Mouse (Mus musculus) heart, adult 18-20 months (tissue): ENCODE data around the gene Orc5. TPM values are rescaled to one million over a fixed set of nuclear protein-coding genes. Genes with fewer than 3 reads are reported as not detected.
"Not testable (repeated sequence)": the region's sequence is repeated elsewhere in the genome, so short reads cannot be mapped to it uniquely, and the experiment has no call there.

Source experiments
- DNase-seq, 2 experiments: peaks; one replicate each; pipeline ENCODE4 v3.0.0; 2021 to 2022; ENCODE audit warnings: mixed read lengths in 1 of 2
- total RNA-seq, 2 experiments: library from RNA; stranded (reverse); gene quantifications; 2 replicates each; pipeline ENCODE4 v1.2.3; 2021

Gene Orc5
- total RNA-seq, 2 experiments from 2014 or later: 8.3 to 10.1 TPM

GRCm38 (mm10) chr5:22536695-22537094, 13.5 kb downstream of the Orc5 start:
- DNase-seq: no peak

- no peak for DNase-seq
Measured at GRCm38 (mm10) chr5:22532571-22532970, 17.7 kb downstream of the Orc5 start.

GRCm38 (mm10) chr5:22522612-22523011, 27.6 kb downstream of the Orc5 start:
- DNase-seq: no peak

GRCm38 (mm10) chr5:22519708-22520107, 30.5 kb downstream of the Orc5 start:
- DNase-seq: no peak

GRCm38 (mm10) chr5:22515745-22516144, 34.5 kb downstream of the Orc5 start:
- not testable (repeated sequence) for DNase-seq

GRCm38 (mm10) chr5:22514231-22514630, 36.0 kb downstream of the Orc5 start:
- DNase-seq: not testable (repeated sequence)

GRCm38 (mm10) chr5:22512579-22512978, 37.6 kb downstream of the Orc5 start:
- not testable (repeated sequence) for DNase-seq

- DNase-seq: no peak
Measured at GRCm38 (mm10) chr5:22511824-22512223, 38.4 kb downstream of the Orc5 start.

- no peak for DNase-seq
Measured at GRCm38 (mm10) chr5:22508560-22508959, 41.7 kb downstream of the Orc5 start.

GRCm38 (mm10) chr5:22499437-22499836, 50.8 kb downstream of the Orc5 start:
- no peak for DNase-seq

- DNase-seq: no peak
Measured at GRCm38 (mm10) chr5:22491088-22491487, 59.1 kb downstream of the Orc5 start.

GRCm38 (mm10) chr5:22489091-22489490, 61.1 kb downstream of the Orc5 start:
- no peak for DNase-seq

- no peak for DNase-seq
Measured at GRCm38 (mm10) chr5:22486601-22487206, 63.5 kb downstream of the Orc5 start.

- no peak for DNase-seq
Measured at GRCm38 (mm10) chr5:22485764-22486163, 64.5 kb downstream of the Orc5 start.

GRCm38 (mm10) chr5:22482567-22482966, 67.7 kb downstream of the Orc5 start:
- no peak for DNase-seq

GRCm38 (mm10) chr5:22472445-22472844, 77.8 kb downstream of the Orc5 start:
- not testable (repeated sequence) for DNase-seq

GRCm38 (mm10) chr5:22471243-22471642, 79.0 kb downstream of the Orc5 start:
- no peak for DNase-seq

- no peak for DNase-seq
Measured at GRCm38 (mm10) chr5:22452871-22453661, 97.2 kb downstream of the Orc5 start.

- DNase-seq: no peak
Measured at GRCm38 (mm10) chr5:22452452-22452851, 97.8 kb downstream of the Orc5 start.

GRCm38 (mm10) chr5:22451764-22452163, 98.5 kb downstream of the Orc5 start:
- no peak for DNase-seq

- no peak for DNase-seq
Measured at GRCm38 (mm10) chr5:22449492-22449891, 100.7 kb downstream of the Orc5 start.
